19 mouse cellular contexts compared by ENCODE assay signal in genomic region chrX:96135581-96135980, GRCm38 (mm10). TPM values are rescaled to one million over a fixed set of nuclear protein-coding genes. Genes with fewer than 3 reads are reported as not detected.
DNase-seq lines count a peak whose midpoint lies in the region; TF ChIP-seq lines count a peak whose summit lies in the region.
"Had no signal": no experiment of that assay in that cellular context is flagged by ENCODE, and none has a peak within 500 bp of the region (broad histone marks: within the 10 kb centered on the region; RNA-seq: fewer than 3 reads in every experiment).

No protein-coding gene starts in this region.

- DNase-seq in heart, adult 2 months: no peak
- no peak for DNase-seq in heart, adult 9 months (ENCODE audit: low spot score in 2 of 2)
- peak; percentile 10 to 28 for DNase-seq in kidney, adult 8-10 months
- no peak for DNase-seq in kidney, adult 18-20 months
- DNase-seq in lung, postnatal 10 days: peak; percentile 6
- no peak for DNase-seq in lung, adult 2 months
- DNase-seq in urinary bladder, adult 2 months (ENCODE audit: low spot score): no peak
- DNase-seq: cerebellum, adult 2 months; gastrocnemius, postnatal 10 days; spleen, adult 18-20 months; thymus, postnatal 36 days had no signal

- H3K9ac ChIP-seq in heart, adult 2 months (ENCODE audit: low read depth, low read length): no peak overlapping the region
- H3K9ac ChIP-seq: forebrain, embryonic 12.5 days; hindbrain, embryonic 13.5 days; kidney, embryonic 15.5 days; liver, embryonic 15.5 days; midbrain, embryonic 15.5 days; neural tube, embryonic 15.5 days had no signal

- TF ChIP-seq POLR2A in heart, adult 2 months (IDR thresholded peaks at IDR 0.05; ENCODE audit: insufficient read depth, low read depth, low read length): no peak
- no peak for TF ChIP-seq POLR2A in lung, adult 2 months (IDR thresholded peaks at IDR 0.05; ENCODE audit: borderline replicate concordance, extremely low read depth, low read depth, low read length)

- TF ChIP-seq EP300 in heart, adult 2 months (IDR thresholded peaks at IDR 0.05; ENCODE audit: insufficient read depth, low read depth, low read length): no peak

- no peak for TF ChIP-seq CTCF in heart, adult 2 months (IDR thresholded peaks at IDR 0.05)
- TF ChIP-seq CTCF in lung, adult 2 months (IDR thresholded peaks at IDR 0.05; ENCODE audit: insufficient read depth, low read length): no peak

- H3K27me3 ChIP-seq in heart, adult 2 months (ENCODE audit: control insufficient read depth, insufficient read depth, low read length): no peaks in the 10 kb centered on the region
- H3K27me3 ChIP-seq: CH12.LX; hindbrain, embryonic 13.5 days; liver, embryonic 15.5 days; midbrain, embryonic 15.5 days; neural tube, embryonic 15.5 days had no signal

- intact Hi-C loops in heart, adult 2 months (cut with DNase I): no loop called here

- H3K36me3 ChIP-seq in heart, adult 2 months (ENCODE audit: control insufficient read depth, insufficient read depth, low read length): peaks cover 35% of the 10 kb centered on the region
- H3K36me3 ChIP-seq: embryonic facial prominence, embryonic 10.5 days; forebrain, embryonic 12.5 days; hindbrain, embryonic 13.5 days; kidney, embryonic 15.5 days; liver, embryonic 15.5 days; midbrain, embryonic 15.5 days; neural tube, embryonic 15.5 days had no signal

- peak overlapping the region; percentile 68; the same call in 1 of the 2 replicates for H3K27ac ChIP-seq in heart, adult 2 months
- H3K27ac ChIP-seq: embryonic facial prominence, embryonic 10.5 days; forebrain, embryonic 12.5 days; hindbrain, embryonic 13.5 days; kidney, embryonic 15.5 days; liver, embryonic 15.5 days; midbrain, embryonic 15.5 days; neural tube, embryonic 15.5 days had no signal

- H3K4me1 ChIP-seq in heart, adult 2 months (ENCODE audit: control insufficient read depth, insufficient read depth, low read length): peaks cover 12% of the 10 kb centered on the region
- H3K4me1 ChIP-seq in lung, adult 2 months (ENCODE audit: control insufficient read depth, insufficient read depth, low read length): peaks cover 20% of the 10 kb centered on the region
- H3K4me1 ChIP-seq: forebrain, embryonic 12.5 days; hindbrain, embryonic 13.5 days; midbrain, embryonic 15.5 days; neural tube, embryonic 15.5 days had no signal

- 63% methylated on average over 4 of the region's 4 CpGs for WGBS in heart, adult 2 months
- 70% methylated on average over 4 of the region's 4 CpGs for WGBS in lung, adult 2 months

- H3K79me2 ChIP-seq in heart, adult 2 months (replicated peaks; ENCODE audit: control insufficient read depth, insufficient read depth, low read length): no peaks in the 10 kb centered on the region

- H3K4me3 ChIP-seq in heart, adult 2 months: no peak overlapping the region
- H3K4me3 ChIP-seq in lung, adult 2 months (replicated peaks; ENCODE audit: extremely low read depth, low read depth, low read length): no peak overlapping the region
- H3K4me3 ChIP-seq: embryonic facial prominence, embryonic 10.5 days; forebrain, embryonic 12.5 days; hindbrain, embryonic 13.5 days; kidney, embryonic 15.5 days; liver, embryonic 15.5 days; midbrain, embryonic 15.5 days; neural tube, embryonic 15.5 days had no signal

RNA-seq across cellular contexts. Expression of gene Msn, which starts 39.7 kb away (rescaled TPM):
- total RNA-seq in heart, adult 2 months (2021): 100 to 1,000 TPM; 108 to 112 TPM
- polyA plus RNA-seq in heart, adult 2 months (2012; rRNA removed): 91.3 and 145 TPM in 2 replicates
- 290 and 370 TPM in 2 replicates for polyA plus RNA-seq in lung, adult 2 months (2012; rRNA removed)
- 99.7 and 121 TPM in 2 replicates for polyA plus RNA-seq in urinary bladder, adult 2 months (2012; rRNA removed)

Comparison
In these comparisons a context has a peak if more than half of its experiments do, and no peak if none do; other contexts are left out.
1. DNase-seq: peak in kidney, adult 8-10 months (2 of 2) and lung, postnatal 10 days (single experiment); none in heart, adult 2 months (0 of 2), heart, adult 9 months (0 of 2), kidney, adult 18-20 months (single experiment), lung, adult 2 months (single experiment) and urinary bladder, adult 2 months (single experiment).